Mouse (Mus musculus): ENCODE measurements at regions not wholly inside any gene's neighbourhood (a gene's known extent, or its start where the extent isn't known, plus 50 kb on each side); places are given as distances from the start of the nearest gene placed in this dataset.
A peak's percentile ranks its signal among the peaks of the same experiment; 100 is the strongest.

GRCm38 (mm10) chr3:52861538-52861937 lies 155.5 kb downstream of the Cog6 start:
- ATAC-seq (ENCODE audit: poor library complexity, severe bottlenecking), result no peak

- peak; percentile 78 for ATAC-seq (ENCODE audit: poor library complexity, severe bottlenecking)
Measured at GRCm38 (mm10) chr3:52859848-52860247, 157.2 kb downstream of the Cog6 start.

DNA sequence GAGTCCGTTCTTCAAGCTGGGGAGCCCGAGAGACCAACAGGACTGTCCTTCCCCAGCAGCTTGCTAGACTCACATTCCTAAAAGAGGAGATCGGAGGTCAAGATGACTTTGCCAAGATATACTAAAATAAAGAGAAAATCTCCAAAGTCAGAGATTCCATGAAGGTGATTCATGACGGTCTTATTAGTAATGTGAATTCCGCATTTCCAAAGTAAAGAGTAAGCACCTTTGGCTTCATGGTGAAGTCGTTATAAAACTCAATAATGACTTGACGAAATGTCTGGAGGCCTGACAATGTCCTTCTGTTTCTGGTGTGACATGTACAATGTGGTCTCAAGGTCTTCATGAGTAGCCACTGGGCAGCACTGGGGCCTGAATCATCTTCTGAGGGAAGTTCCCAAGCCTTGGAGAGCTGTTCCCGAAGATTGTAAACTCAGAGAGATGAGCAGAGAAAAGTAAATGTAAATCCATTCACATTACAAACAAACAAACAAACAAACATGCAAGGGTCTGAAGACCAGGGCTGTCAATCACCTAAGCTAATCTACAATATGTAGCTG lies 157.7 kb downstream of the Cog6 start:
- ATAC-seq (ENCODE audit: poor library complexity, severe bottlenecking), result no peak

- ATAC-seq (ENCODE audit: poor library complexity, severe bottlenecking), result no peak
Measured at GRCm38 (mm10) chr3:52858259-52858658, 158.8 kb downstream of the Cog6 start.

GRCm38 (mm10) chr3:52857076-52857475 lies 160.0 kb downstream of the Cog6 start:
- ATAC-seq (ENCODE audit: poor library complexity, severe bottlenecking), result no peak

- peak; percentile 76 for ATAC-seq (ENCODE audit: poor library complexity, severe bottlenecking)
Measured at GRCm38 (mm10) chr3:52854560-52854959, 162.5 kb downstream of the Cog6 start.

GRCm38 (mm10) chr3:52853126-52853525 lies 163.9 kb downstream of the Cog6 start:
- ATAC-seq (ENCODE audit: poor library complexity, severe bottlenecking), result no peak

DNA sequence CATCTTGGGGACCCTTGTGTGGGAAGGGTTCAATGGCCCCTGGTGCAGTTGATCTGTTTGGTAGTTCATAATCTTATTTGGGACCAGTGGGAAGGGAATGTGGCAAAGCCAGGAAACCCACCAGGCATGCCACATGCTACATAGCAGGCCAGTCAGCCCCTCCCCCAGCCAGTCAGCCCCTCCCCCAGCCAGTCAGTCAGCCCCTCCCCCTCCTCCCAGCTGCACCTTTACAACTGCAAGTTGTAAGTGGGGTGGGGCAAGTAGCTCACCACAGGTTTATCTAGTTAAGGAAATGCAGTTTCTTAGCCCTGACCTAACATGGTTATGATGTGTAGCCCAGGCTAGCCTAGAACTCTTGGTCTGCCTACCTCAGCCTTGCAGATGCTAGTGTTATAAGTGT lies 171.9 kb downstream of the Cog6 start:
- ATAC-seq (ENCODE audit: poor library complexity, severe bottlenecking), result no peak

GRCm38 (mm10) chr3:52843998-52844397 lies 173.0 kb downstream of the Cog6 start:
- peak; percentile 92 for ATAC-seq (ENCODE audit: poor library complexity, severe bottlenecking)

DNA sequence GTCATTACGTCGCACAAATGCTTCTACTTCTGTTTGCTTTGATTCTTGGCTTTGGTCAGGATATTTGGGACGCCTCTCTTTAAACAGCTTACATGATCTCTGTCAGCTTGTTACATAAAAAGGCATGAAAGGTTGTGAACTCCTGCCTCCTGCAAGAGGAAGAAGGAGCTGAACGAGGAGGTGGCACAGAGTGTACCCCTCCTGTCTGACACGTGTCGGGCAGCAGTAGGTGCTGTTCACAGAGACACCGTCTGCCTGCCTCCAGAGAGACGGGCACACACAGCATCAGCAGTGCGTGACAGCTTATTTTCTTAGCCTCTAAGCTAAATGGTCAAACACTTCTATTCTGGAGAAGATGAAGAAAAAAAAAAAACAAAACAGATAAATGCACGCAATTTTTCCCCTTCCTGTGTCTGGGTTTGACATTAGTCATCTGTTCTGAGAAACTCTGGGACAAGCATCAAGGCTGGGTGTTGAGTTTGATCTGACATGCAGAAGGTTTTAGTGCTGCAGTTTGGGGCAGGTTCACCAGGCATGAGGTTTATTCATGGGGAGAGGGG lies 174.1 kb downstream of the Cog6 start:
- no peak for ATAC-seq (ENCODE audit: poor library complexity, severe bottlenecking)

DNA sequence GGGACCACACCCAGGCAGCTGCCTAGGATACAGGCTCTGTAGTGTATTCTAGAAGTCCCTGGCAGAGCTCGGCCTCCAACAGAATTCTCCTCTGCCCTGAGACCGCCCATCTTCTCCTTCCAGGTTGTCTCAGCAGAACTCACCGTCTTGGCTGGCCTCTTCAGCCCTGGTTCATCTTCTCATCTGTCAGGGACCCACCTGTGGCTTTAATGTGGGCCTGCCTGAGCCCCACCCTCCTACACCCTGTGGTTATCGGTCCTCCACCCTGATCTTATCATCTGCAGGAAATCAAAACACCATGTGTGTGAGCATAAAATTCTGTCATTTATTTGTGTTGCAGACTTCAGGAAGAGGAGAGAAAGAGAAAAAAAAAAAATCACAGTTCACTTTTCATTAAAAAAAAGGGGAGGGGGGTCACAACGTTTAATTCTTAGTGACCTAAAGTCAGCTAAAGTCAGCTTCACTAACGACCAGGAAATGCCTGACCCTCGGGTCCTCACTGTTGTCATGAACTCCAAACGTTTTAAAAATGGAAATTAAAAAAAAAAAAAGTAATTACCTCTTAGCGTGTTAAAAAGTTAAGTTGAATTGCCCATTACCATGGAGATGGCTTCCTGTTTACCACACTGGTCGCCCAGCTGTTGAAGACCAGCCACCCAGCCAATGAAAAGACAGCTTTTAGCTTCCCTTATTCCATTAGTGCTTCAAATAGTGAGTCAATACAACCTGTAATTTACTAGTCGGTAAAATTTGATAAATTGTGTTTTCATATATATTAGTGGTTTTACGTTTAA lies 176.7 kb downstream of the Cog6 start:
- ATAC-seq (ENCODE audit: poor library complexity, severe bottlenecking), result peak; percentile 53; the same call in 1 of the 2 replicates

DNA sequence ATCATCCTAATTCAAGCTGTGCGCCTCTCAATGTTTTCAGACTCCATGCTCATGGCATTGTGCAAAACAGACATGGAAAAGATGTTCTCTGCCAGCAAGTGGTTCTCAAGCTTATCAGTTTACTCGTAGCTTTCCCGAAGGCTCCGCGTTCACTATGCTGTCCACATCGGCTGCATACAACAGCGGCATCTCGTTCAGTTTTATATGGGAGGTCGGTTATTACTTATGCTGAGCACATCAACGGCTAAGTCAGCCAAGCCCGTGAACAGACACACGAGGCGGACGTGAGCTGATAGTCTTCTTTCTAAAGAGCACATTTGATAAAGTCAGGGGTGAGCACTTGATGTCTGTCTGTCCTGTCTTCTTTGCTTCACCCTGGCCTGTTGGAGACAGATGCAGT lies 179.0 kb downstream of the Cog6 start:
- ATAC-seq (ENCODE audit: poor library complexity, severe bottlenecking), result no peak

- ATAC-seq (ENCODE audit: poor library complexity, severe bottlenecking), result no peak
Measured at GRCm38 (mm10) chr3:52837527-52837926, 179.5 kb downstream of the Cog6 start.

DNA sequence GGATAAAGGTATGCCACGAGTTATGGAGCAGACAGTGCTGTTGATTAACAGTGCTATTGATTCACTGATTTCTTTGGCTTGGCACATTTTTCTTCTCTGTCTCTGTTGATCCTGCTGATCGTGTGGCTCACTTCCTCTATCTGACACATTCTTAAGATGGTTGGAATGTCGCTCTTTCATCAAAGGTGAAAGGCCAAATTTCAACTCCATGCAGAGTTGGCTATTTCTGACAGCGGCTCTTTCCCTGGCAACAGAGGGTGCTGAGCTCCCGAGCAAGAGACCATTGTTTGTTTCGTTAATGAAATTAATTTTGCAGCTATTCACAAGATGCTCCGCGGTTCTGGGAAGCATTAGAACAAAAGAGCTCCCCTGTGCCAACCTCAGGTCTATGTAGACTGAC lies 180.3 kb downstream of the Cog6 start:
- ATAC-seq (ENCODE audit: poor library complexity, severe bottlenecking), result no peak

GRCm38 (mm10) chr3:52832421-52832820 lies 184.6 kb downstream of the Cog6 start:
- no peak for ATAC-seq (ENCODE audit: poor library complexity, severe bottlenecking)

DNA sequence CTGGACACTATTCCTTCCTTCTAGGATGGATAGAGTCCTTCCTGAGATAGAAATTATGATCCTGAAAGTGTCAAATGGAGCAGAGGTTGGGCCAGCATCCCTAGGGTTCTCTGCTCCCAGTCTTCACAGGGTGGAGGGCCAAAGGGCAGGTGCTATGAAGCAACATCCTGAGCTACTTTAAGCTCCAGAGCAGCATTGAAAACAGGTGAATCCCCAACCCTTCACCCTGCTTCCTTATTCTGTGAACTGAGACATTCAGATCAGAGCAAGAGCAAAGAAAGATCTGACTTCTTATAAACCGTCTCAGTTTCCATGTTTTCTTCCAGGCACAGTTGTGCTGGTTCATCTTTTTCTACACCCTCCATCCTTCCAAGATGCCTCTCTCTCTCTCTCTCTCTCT lies 185.1 kb downstream of the Cog6 start:
- no peak for ATAC-seq (ENCODE audit: poor library complexity, severe bottlenecking)

- no peak for ATAC-seq (ENCODE audit: poor library complexity, severe bottlenecking)
Measured at GRCm38 (mm10) chr3:52830101-52830500, 186.9 kb downstream of the Cog6 start.

- ATAC-seq (ENCODE audit: poor library complexity, severe bottlenecking), result no peak
Measured at GRCm38 (mm10) chr3:52829069-52829468, 188.0 kb downstream of the Cog6 start.

- ATAC-seq (ENCODE audit: poor library complexity, severe bottlenecking), result no peak
Measured at GRCm38 (mm10) chr3:52828473-52828872, 188.6 kb downstream of the Cog6 start.

- ATAC-seq (ENCODE audit: poor library complexity, severe bottlenecking), result no peak
Measured at GRCm38 (mm10) chr3:52822848-52823247, 194.2 kb downstream of the Cog6 start.

DNA sequence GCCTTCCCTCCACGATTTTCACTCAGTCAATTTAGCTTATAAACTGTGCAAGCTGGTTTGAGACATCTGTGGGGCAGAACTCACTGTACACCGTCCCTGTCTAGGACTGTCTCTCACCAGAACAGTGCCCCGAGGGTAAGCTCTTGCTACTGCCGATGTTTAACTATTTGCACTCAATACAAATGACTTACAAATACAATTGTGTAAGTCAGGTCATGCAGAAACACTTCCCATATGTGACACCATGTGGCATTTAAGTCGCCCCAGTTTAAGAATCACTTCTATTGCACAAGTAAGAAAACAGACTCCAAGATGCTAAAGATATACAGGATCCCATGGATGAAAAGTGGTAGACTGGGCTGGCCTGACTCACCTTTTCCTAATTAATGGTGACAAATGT lies 195.6 kb downstream of the Cog6 start:
- no peak for ATAC-seq (ENCODE audit: poor library complexity, severe bottlenecking)

- ATAC-seq (ENCODE audit: poor library complexity, severe bottlenecking), result no peak
Measured at GRCm38 (mm10) chr3:52818401-52818800, 198.6 kb downstream of the Cog6 start.

All from megakaryocyte, adult 5-6 weeks (primary cell).